Mouse (Mus musculus) liver, postnatal 0 days (tissue): ENCODE data around the gene Msh4. TPM values are rescaled to one million over a fixed set of nuclear protein-coding genes. Genes with fewer than 3 reads are reported as not detected.

Experiments
- ATAC-seq: fragments of 200-750 bp; cut with Nextera tagmentation; 2 replicates; pipeline ENCODE4 v1.8.0; 2017; ENCODE audit warnings: mild to moderate bottlenecking, moderate library complexity
- DNase-seq: peaks from one replicate; pipeline ENCODE4 v3.0.0-alpha.2; 2016
- H3K27ac ChIP-seq: fragments of 300-500 bp; sonication (generic); 2 replicates; pipeline ENCODE4 v1.5.1; 2014; ENCODE audit warnings: antibody characterized with exemption, moderate library complexity, mild to moderate bottlenecking, low read depth
- H3K27me3 ChIP-seq: fragments of 300-500 bp; sonication (generic); 2 replicates; pipeline ENCODE4 v1.6.1; 2014; ENCODE audit warnings: low read length, control low read depth, mixed read lengths; ENCODE audit not compliant: insufficient read depth
- H3K36me3 ChIP-seq: fragments of 300-500 bp; sonication (generic); replicated peaks from 2 replicates; pipeline ENCODE4 v1.6.1; 2014; ENCODE audit warnings: mild to moderate bottlenecking, control low read depth, low read length, moderate library complexity, mixed read lengths; ENCODE audit not compliant: insufficient read depth
- H3K4me1 ChIP-seq: fragments of 300-500 bp; sonication (generic); 2 replicates; pipeline ENCODE4 v1.6.1; 2014; ENCODE audit warnings: antibody characterized with exemption, mild to moderate bottlenecking, control low read depth; ENCODE audit not compliant: insufficient read depth
- H3K4me2 ChIP-seq: fragments of 300-500 bp; sonication (generic); 2 replicates; pipeline ENCODE4 v1.6.1; 2014; ENCODE audit warnings: low read depth, mild to moderate bottlenecking, low read length, moderate library complexity, mixed read lengths
- H3K4me3 ChIP-seq: fragments of 300-500 bp; sonication (generic); 2 replicates; pipeline ENCODE4 v1.5.1; 2014; ENCODE audit warnings: low read depth, low read length
- H3K9ac ChIP-seq: fragments of 300-500 bp; sonication (generic); replicated peaks from 2 replicates; pipeline ENCODE4 v1.6.1; 2014; ENCODE audit warnings: mild to moderate bottlenecking, moderate library complexity
- H3K9me3 ChIP-seq: fragments of 300-500 bp; sonication (generic); 2 replicates; pipeline ENCODE4 v1.6.1; 2016; ENCODE audit warnings: mild to moderate bottlenecking, control low read depth, low read length, mixed read lengths
- CTCF ChIP-seq: sonication (generic); IDR thresholded peaks from 2 replicates; pipeline ENCODE4 v1.5.1; 2016; ENCODE audit warnings: antibody characterized with exemption, low read depth
- EP300 ChIP-seq: IDR thresholded peaks from 2 replicates; pipeline ENCODE4 v1.6.1; 2016; ENCODE audit warnings: antibody characterized with exemption, low read depth, mild to moderate bottlenecking
- WGBS: fragments of 180-500 bp; shearing (Covaris S2); extraction: QIAGEN DNeasy Blood & Tissue Kit; methylation state at CpG from one replicate; pipeline ENCODE4 v1.1.7; 2014; ENCODE audit not compliant: insufficient replicate concordance; 5-methylcytosine and 5-hydroxymethylcytosine counted together
- polyA plus RNA-seq: library from polyadenylated mRNA; unstranded; fragments of >200 nt; fragmentation: Nextera tagmentation; extraction: Ambion mirVana; gene quantifications from 2 replicates; pipeline ENCODE4 v1.2.1, GENCODE M21; 2015

The Msh4 gene
- polyA plus RNA-seq, 1 experiment from 2014 or later = not detected

DNA sequence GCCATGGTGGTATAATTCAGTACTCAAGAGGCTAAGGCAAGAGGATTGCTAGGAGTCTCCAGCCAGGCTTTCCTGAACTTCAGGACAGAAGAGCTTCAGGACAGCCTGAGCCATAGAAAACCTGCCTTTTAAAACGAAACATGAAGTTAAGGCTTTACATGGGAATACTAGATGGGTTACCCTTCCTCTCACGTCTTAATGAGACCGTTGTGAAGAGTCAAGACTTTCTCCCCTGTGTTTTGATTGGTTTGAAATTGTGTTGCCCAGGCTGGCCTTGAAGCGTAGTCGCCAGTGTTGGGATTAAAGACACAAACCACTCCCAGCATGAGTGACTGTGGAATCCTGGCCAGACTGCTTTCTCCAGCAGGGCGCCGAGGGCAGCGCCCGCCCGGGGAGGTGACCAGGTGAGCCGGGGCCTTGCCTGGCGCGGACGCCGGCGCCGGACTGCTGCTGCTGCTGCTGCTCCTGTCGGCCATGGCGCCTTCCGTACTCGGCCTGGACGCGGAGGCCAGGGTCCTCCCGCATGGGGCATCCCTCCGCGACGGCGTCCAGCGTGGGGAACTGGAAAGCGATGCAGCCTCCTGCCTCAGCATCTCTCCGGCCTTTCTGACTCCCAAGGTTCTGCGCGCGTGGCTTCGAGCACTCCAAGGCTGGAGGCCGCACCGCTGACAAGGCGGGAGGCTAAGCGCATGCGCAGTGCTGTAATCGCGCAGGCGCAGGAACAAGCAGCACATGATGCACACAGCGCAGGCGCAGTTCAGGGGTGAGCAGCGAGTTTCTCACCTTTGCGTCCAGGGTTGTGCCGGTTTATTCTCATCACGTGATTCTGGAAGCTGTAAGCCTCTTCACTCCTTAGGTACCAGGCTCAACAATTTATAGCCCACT, 445 bp downstream of the Msh4 start:
- H3K9me3 ChIP-seq = no peaks in the 10 kb centered on the region
- no peaks in the 10 kb centered on the region for H3K27me3 ChIP-seq
- no peak overlapping the region for H3K9ac ChIP-seq
- H3K36me3 ChIP-seq = peaks cover 67% of the 10 kb centered on the region
- ATAC-seq (peak; percentile 22; the same call in 1 of the 2 replicates), DNase-seq (no peak)
- no peak for TF ChIP-seq CTCF
- no peak for TF ChIP-seq EP300
- no peak overlapping the region for H3K27ac ChIP-seq
- WGBS = 90% methylated on average over 49 of the region's 49 CpGs
- H3K4me3 ChIP-seq = no peak overlapping the region
- H3K4me1 ChIP-seq = peaks cover 20% of the 10 kb centered on the region
- H3K4me2 ChIP-seq = no peak overlapping the region

DNA sequence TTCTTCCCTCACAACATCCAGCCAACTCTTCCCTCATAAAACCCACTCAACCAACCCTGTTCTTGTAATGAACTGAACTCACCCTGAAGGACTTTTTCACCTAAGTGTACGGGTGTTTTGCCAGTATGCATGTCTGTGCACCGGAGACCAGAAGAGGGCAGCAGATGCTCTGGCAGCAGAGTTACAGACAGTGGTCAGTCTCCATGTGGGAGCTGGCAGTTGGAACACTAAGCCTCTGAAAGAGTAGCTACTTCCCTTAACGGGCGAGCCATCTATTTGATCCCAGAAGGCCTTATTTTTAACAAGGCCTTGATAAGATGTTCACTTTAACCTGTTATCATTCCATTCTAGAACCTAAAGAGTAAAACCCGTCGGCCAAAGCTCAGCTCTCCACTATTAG, 1.4 kb downstream of the Msh4 start:
- Histone ChIP-seq H3K9me3 (no peaks in the 10 kb centered on the region), H3K27me3 (no peaks in the 10 kb centered on the region), H3K4me1 (peaks cover 12% of the 10 kb centered on the region), H3K36me3 (peaks cover 58% of the 10 kb centered on the region), H3K27ac (no peak overlapping the region), H3K4me2 (no peak overlapping the region), H3K4me3 (no peak overlapping the region), H3K9ac (no peak overlapping the region)
- peak; percentile 78 for TF ChIP-seq CTCF
- no peak for TF ChIP-seq EP300
- WGBS = 48% methylated on average over 6 of the region's 6 CpGs
- DNase-seq (peak; percentile 61), ATAC-seq (peak; percentile 60)

DNA sequence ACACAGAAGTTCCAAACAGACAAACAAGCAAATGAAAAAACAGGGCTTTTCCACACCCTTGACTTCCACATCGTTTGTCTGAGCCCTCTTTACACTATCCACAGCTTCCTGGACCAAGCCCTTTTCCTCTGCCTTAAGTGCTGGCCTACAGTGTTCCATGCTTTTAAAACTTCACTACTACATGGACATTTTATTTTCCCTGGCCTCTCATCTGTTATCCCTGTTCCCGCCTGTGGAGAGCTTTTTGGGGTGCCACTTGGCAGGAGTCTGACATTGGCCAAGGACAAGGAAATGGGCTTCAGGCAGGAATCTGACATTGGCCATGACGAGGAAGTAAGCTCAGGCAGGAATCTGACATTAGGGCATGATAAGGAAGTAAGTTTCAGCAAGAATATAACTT, 3.3 kb downstream of the Msh4 start:
- no peaks in the 10 kb centered on the region for H3K27me3 ChIP-seq
- no peak overlapping the region for H3K4me2 ChIP-seq
- no peak overlapping the region for H3K4me3 ChIP-seq
- DNase-seq (no peak), ATAC-seq (no peak)
- H3K36me3 ChIP-seq = peaks cover 38% of the 10 kb centered on the region
- no peak overlapping the region for H3K27ac ChIP-seq
- H3K9me3 ChIP-seq = no peaks in the 10 kb centered on the region
- 41% methylated on average over 3 of the region's 3 CpGs for WGBS
- no peak for TF ChIP-seq EP300
- no peak for TF ChIP-seq CTCF
- H3K9ac ChIP-seq = no peak overlapping the region
- H3K4me1 ChIP-seq = no peaks in the 10 kb centered on the region

DNA sequence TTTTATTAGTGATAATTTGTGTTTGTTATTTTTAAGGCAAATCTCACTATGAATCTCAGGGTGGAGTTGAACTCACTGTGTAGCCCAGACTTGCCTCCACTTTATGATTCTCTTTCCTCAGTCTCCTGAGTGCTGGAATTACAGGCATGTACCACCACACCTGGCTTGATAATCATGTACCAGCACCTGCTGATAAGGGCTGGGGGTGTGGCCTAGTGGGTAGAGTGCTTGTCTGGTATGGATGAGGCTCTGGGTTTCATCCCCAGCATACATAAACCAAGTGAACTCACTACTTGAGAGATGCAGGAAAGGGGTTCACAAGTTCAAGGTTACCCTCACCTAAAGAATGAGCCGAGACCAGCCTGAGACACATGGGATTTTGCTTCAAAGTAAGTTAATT, 4.0 kb downstream of the Msh4 start:
- Histone ChIP-seq H3K9ac (no peak overlapping the region), H3K4me2 (no peak overlapping the region), H3K9me3 (no peaks in the 10 kb centered on the region), H3K4me1 (no peaks in the 10 kb centered on the region), H3K27ac (no peak overlapping the region), H3K4me3 (no peak overlapping the region), H3K36me3 (peaks cover 31% of the 10 kb centered on the region), H3K27me3 (no peaks in the 10 kb centered on the region)
- ATAC-seq (no peak), DNase-seq (no peak)
- no peak for TF ChIP-seq EP300
- TF ChIP-seq CTCF = no peak
- 91% methylated on average over 1 of the region's 1 CpGs for WGBS

DNA sequence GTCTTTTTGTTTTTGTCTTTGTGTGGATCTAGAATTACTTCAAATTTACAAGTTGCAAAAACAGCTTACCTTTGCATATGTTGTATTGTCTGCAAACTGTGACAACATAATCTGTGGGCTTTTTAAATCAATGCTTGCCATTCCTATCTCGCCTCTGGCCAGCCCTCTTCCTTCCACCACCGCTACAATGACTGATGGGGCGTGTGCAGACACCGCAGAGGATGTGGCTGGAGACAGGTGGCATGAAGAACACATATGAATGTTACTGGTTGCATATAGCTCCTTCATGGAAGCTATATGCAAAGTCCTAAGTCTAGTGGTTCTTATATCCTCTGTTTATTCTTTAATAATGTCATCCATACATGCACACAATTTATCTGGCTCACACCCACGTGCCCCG, 8.7 kb downstream of the Msh4 start:
- 26% methylated on average over 6 of the region's 6 CpGs for WGBS
- Histone ChIP-seq H3K4me3 (no peak overlapping the region), H3K27me3 (no peaks in the 10 kb centered on the region), H3K4me1 (no peaks in the 10 kb centered on the region), H3K27ac (no peak overlapping the region), H3K9ac (no peak overlapping the region), H3K9me3 (no peaks in the 10 kb centered on the region), H3K4me2 (no peak overlapping the region), H3K36me3 (no peaks in the 10 kb centered on the region)
- DNase-seq (no peak), ATAC-seq (no peak)
- TF ChIP-seq EP300 (no peak), CTCF (no peak)

DNA sequence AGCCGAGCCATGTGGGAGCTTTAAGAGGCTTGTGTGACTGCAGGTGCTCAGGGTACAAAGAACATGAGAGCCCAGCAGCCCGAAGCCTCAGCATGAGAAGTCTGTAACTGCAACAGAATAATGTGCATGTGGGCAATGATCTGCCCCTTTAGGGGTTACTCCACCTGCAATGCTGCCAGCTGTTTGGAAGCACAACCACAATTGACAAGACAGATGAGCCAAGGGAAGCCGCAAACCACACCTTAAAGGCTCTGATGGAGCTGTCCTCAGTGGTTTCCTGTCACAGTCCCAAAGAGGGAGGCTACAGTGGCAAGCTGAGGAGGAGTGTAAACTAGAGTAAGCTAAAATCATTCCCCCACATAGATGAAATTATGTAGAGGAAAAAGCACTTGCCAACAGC, 10.5 kb downstream of the Msh4 start:
- whole genome bisulfite sequencing = 49% methylated on average over 3 of the region's 3 CpGs
- Histone ChIP-seq H3K4me3 (no peak overlapping the region), H3K27me3 (no peaks in the 10 kb centered on the region), H3K27ac (no peak overlapping the region), H3K4me1 (no peaks in the 10 kb centered on the region), H3K9ac (no peak overlapping the region), H3K4me2 (no peak overlapping the region), H3K36me3 (no peaks in the 10 kb centered on the region), H3K9me3 (no peaks in the 10 kb centered on the region)
- TF ChIP-seq CTCF (no peak), EP300 (no peak)
- DNase-seq (no peak), ATAC-seq (no peak)
